Mouse (Mus musculus): Measurements from ENCODE around the gene Gabbr1. TPM values are rescaled to one million over a fixed set of nuclear protein-coding genes. Genes with fewer than 3 reads are reported as not detected.
A peak's percentile ranks its signal among the peaks of the same experiment; 100 is the strongest.

Gene Gabbr1
- polyA plus RNA-seq, 1 experiment from 2014 or later: 7.0 TPM

GRCm38 (mm10) chr17:37063686-37064495 lies 18.1 kb downstream of the Gabbr1 start:
- DNase-seq (peak; percentile 62), ATAC-seq (ENCODE audit: insufficient read depth) (peak; percentile 30; the same call in 1 of the 2 replicates)
- H3K9ac ChIP-seq: no peak overlapping the region
- H3K36me3 ChIP-seq (ENCODE audit: insufficient read depth): peaks cover 92% of the 10 kb centered on the region
- H3K27me3 ChIP-seq (ENCODE audit: insufficient read depth, low read length): no peaks in the 10 kb centered on the region
- no peak overlapping the region for H3K27ac ChIP-seq (ENCODE audit: low read depth)
- H3K4me2 ChIP-seq: no peak overlapping the region
- H3K9me3 ChIP-seq (ENCODE audit: low read depth, low read length): no peaks in the 10 kb centered on the region
- 75% methylated on average over 11 of the region's 11 CpGs for WGBS
- no peak overlapping the region for H3K4me3 ChIP-seq (ENCODE audit: low read depth, low read length)
- H3K4me1 ChIP-seq (ENCODE audit: insufficient read depth): no peaks in the 10 kb centered on the region
- no peak for TF ChIP-seq CTCF (IDR thresholded peaks at IDR 0.05; ENCODE audit: low read depth)

GRCm38 (mm10) chr17:37065993-37066392 lies 20.2 kb downstream of the Gabbr1 start:
- DNase-seq: no peak
- Histone ChIP-seq H3K27ac (ENCODE audit: low read depth) (no peak overlapping the region), H3K4me1 (ENCODE audit: insufficient read depth) (no peaks in the 10 kb centered on the region), H3K36me3 (ENCODE audit: insufficient read depth) (peaks cover 90% of the 10 kb centered on the region), H3K9ac (no peak overlapping the region), H3K9me3 (ENCODE audit: low read depth, low read length) (no peaks in the 10 kb centered on the region), H3K27me3 (ENCODE audit: insufficient read depth, low read length) (no peaks in the 10 kb centered on the region), H3K4me2 (no peak overlapping the region), H3K4me3 (ENCODE audit: low read depth, low read length) (no peak overlapping the region)
- 94% methylated on average over 2 of the region's 2 CpGs for WGBS
- ATAC-seq (ENCODE audit: insufficient read depth): no peak
- no peak for TF ChIP-seq CTCF (IDR thresholded peaks at IDR 0.05; ENCODE audit: low read depth)

GRCm38 (mm10) chr17:37067861-37068260 lies 22.1 kb downstream of the Gabbr1 start:
- ATAC-seq (ENCODE audit: insufficient read depth): no peak

DNA sequence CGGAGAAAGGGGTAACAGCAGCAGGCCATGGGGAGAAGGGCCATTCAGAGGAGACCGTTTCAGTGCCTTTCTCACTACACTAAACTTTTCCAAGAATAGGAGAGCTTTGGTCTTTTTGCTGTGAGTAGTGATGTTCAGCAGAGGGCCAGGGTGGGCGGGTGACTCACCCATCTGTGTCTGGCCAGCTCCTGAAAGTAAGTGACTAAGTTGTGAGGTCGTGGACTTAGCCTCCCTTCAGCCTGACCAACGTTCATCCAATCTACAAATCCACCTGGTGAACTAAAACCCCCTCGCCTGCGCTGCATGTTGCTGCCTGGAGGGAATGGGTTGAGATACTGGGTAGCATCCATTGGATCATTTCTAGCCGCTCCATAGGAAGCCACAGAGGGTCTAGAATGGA lies 24.4 kb downstream of the Gabbr1 start:
- H3K27ac ChIP-seq (ENCODE audit: low read depth): no peak overlapping the region
- DNase-seq: no peak
- no peaks in the 10 kb centered on the region for H3K9me3 ChIP-seq (ENCODE audit: low read depth, low read length)
- H3K4me3 ChIP-seq (ENCODE audit: low read depth, low read length): no peak overlapping the region
- ATAC-seq (ENCODE audit: insufficient read depth): no peak
- no peak for TF ChIP-seq CTCF (IDR thresholded peaks at IDR 0.05; ENCODE audit: low read depth)
- H3K36me3 ChIP-seq (ENCODE audit: insufficient read depth): peaks cover 85% of the 10 kb centered on the region
- 85% methylated on average over 8 of the region's 8 CpGs for WGBS
- no peak overlapping the region for H3K9ac ChIP-seq
- no peaks in the 10 kb centered on the region for H3K27me3 ChIP-seq (ENCODE audit: insufficient read depth, low read length)
- no peak overlapping the region for H3K4me2 ChIP-seq
- H3K4me1 ChIP-seq (ENCODE audit: insufficient read depth): no peaks in the 10 kb centered on the region

More at GRCm38 (mm10) chr17:37067861-37068260, 22.1 kb downstream of the Gabbr1 start:
- H3K9ac ChIP-seq: no peak overlapping the region
- no peak for DNase-seq
- H3K27ac ChIP-seq (ENCODE audit: low read depth): no peak overlapping the region
- WGBS: 83% methylated on average over 1 of the region's 1 CpGs
- H3K4me1 ChIP-seq (ENCODE audit: insufficient read depth): no peaks in the 10 kb centered on the region
- no peak for TF ChIP-seq CTCF (IDR thresholded peaks at IDR 0.05; ENCODE audit: low read depth)
- no peaks in the 10 kb centered on the region for H3K9me3 ChIP-seq (ENCODE audit: low read depth, low read length)
- peaks cover 85% of the 10 kb centered on the region for H3K36me3 ChIP-seq (ENCODE audit: insufficient read depth)
- H3K4me2 ChIP-seq: no peak overlapping the region
- no peaks in the 10 kb centered on the region for H3K27me3 ChIP-seq (ENCODE audit: insufficient read depth, low read length)
- H3K4me3 ChIP-seq (ENCODE audit: low read depth, low read length): no peak overlapping the region

- Histone ChIP-seq H3K9me3 (ENCODE audit: low read depth, low read length) (no peaks in the 10 kb centered on the region), H3K4me1 (ENCODE audit: insufficient read depth) (no peaks in the 10 kb centered on the region), H3K27ac (ENCODE audit: low read depth) (no peak overlapping the region), H3K4me2 (no peak overlapping the region), H3K9ac (no peak overlapping the region), H3K36me3 (ENCODE audit: insufficient read depth) (peaks cover 81% of the 10 kb centered on the region), H3K4me3 (ENCODE audit: low read depth, low read length) (no peak overlapping the region), H3K27me3 (ENCODE audit: insufficient read depth, low read length) (no peaks in the 10 kb centered on the region)
- DNase-seq (no peak), ATAC-seq (ENCODE audit: insufficient read depth) (no peak)
- WGBS: 84% methylated on average over 12 of the region's 12 CpGs
- no peak for TF ChIP-seq CTCF (IDR thresholded peaks at IDR 0.05; ENCODE audit: low read depth)
These were observed 26.4 kb downstream of the Gabbr1 start for GRCm38 (mm10) chr17:37072080-37072729.

- no peak overlapping the region for H3K4me3 ChIP-seq (ENCODE audit: low read depth, low read length)
- TF ChIP-seq CTCF (IDR thresholded peaks at IDR 0.05; ENCODE audit: low read depth): no peak
- H3K27me3 ChIP-seq (ENCODE audit: insufficient read depth, low read length): no peaks in the 10 kb centered on the region
- no peaks in the 10 kb centered on the region for H3K9me3 ChIP-seq (ENCODE audit: low read depth, low read length)
- DNase-seq (no peak), ATAC-seq (ENCODE audit: insufficient read depth) (no peak)
- H3K4me1 ChIP-seq (ENCODE audit: insufficient read depth): no peaks in the 10 kb centered on the region
- 65% methylated on average over 11 of the region's 11 CpGs for WGBS
- peaks cover 75% of the 10 kb centered on the region for H3K36me3 ChIP-seq (ENCODE audit: insufficient read depth)
- H3K4me2 ChIP-seq: no peak overlapping the region
- no peak overlapping the region for H3K9ac ChIP-seq
- H3K27ac ChIP-seq (ENCODE audit: low read depth): no peak overlapping the region
These were observed 27.0 kb downstream of the Gabbr1 start for GRCm38 (mm10) chr17:37072730-37073276.

DNA sequence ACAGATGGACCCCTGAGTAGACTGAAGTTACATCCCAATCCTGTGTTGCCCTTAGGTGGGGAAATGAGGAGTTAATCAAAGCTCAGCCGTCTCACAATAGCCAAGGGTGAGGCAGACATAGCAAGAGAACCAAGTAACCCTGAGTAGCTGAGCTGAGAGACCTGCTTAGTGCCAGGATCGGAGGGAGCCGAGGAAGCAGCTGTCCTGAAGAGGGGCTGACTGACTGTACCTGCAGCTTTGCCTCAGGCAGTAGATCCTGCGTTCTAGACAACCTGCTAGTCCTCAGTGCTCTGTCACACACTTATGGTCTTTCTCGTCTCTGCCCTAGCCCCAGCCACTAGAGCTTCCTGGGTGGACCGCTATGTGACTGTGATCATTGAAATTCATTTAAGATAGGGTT lies 29.4 kb downstream of the Gabbr1 start:
- no peak for ATAC-seq (ENCODE audit: insufficient read depth)
- peaks cover 52% of the 10 kb centered on the region for H3K36me3 ChIP-seq (ENCODE audit: insufficient read depth)

More for the DNA sequence above, 29.4 kb downstream of the Gabbr1 start:
- no peaks in the 10 kb centered on the region for H3K4me1 ChIP-seq (ENCODE audit: insufficient read depth)
- WGBS: 84% methylated on average over 6 of the region's 6 CpGs
- no peaks in the 10 kb centered on the region for H3K9me3 ChIP-seq (ENCODE audit: low read depth, low read length)
- H3K9ac ChIP-seq: no peak overlapping the region
- no peak for DNase-seq
- no peak overlapping the region for H3K27ac ChIP-seq (ENCODE audit: low read depth)
- H3K27me3 ChIP-seq (ENCODE audit: insufficient read depth, low read length): no peaks in the 10 kb centered on the region
- no peak overlapping the region for H3K4me2 ChIP-seq
- TF ChIP-seq CTCF (IDR thresholded peaks at IDR 0.05; ENCODE audit: low read depth): no peak
- no peak overlapping the region for H3K4me3 ChIP-seq (ENCODE audit: low read depth, low read length)

Measured in lung, embryonic 14.5 days (tissue).